Mouse (Mus musculus) ZHBTc4 (cell line): ENCODE measurements around the gene Rasa2.
"Not testable (repeated sequence)": the region's sequence is repeated elsewhere in the genome, so short reads cannot be mapped to it uniquely, and the experiment has no call there.

Experiments used
- DNase-seq: peaks from one replicate; pipeline ENCODE4 v3.0.0-alpha.2; 2011; ENCODE audit warnings: low read depth, low spot score

The Rasa2 gene

DNA sequence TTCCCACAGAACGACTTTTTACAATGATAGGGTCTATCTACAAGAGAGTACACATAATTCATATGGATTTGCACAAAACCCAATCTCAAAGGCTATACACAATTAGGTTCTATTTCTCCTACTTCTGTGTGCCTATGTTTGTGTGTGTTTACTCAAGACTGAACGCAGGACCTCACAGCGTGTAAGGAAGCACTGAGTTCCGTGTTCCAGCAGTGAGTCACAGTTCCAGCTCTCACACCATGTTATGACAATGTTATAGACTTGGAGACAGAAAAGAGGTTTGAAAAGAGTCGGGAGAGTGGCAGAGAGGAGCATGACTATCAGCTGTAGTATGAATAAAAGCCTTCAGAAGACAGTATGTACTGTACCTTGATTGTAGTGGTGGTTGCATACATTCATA is 42.1 kb downstream of the Rasa2 start:
- DNase-seq, result no peak

GRCm38 (mm10) chr9:96583496-96583895 is 47.9 kb downstream of the Rasa2 start:
- DNase-seq, result no peak

GRCm38 (mm10) chr9:96583076-96583475 is 48.3 kb downstream of the Rasa2 start:
- no peak for DNase-seq

DNA sequence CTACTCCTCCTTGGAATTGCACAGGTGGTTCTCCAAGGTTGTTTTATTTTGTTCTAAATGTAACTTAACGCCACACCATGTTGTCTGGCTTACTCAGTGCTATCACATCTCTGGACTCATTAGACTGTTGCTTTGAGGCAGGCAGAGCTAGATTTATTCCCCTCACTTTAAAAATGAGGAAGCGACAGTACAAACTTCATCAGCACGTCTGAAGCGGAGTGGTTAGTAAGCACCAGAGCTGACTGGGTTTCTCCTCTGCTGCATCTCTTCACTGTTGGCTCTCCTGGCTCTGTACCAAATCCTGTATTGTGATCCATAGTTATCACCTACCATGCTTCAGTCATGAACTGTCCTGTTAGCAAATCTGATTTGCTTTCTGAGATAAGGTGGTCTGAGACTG is 53.2 kb downstream of the Rasa2 start:
- no peak for DNase-seq

DNA sequence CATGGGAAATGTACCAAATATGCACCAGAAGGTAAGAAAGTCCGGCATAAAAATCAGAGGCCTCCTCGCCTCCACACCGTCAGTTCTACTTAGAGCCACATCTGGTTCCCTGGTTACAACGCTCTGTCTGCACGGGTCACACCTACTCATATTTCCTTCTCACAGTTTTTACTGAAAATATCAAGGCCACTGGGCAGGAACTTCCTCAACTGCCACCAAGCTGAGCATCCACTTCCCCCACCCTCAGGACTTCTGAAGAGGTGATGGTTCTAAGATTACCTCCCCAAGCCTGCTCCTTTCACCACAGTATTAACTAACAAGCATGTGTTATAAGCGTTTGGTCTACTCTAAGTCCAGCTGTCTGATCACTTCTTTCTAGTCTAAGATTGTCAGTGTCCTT is 53.7 kb downstream of the Rasa2 start:
- DNase-seq, result no peak

DNA sequence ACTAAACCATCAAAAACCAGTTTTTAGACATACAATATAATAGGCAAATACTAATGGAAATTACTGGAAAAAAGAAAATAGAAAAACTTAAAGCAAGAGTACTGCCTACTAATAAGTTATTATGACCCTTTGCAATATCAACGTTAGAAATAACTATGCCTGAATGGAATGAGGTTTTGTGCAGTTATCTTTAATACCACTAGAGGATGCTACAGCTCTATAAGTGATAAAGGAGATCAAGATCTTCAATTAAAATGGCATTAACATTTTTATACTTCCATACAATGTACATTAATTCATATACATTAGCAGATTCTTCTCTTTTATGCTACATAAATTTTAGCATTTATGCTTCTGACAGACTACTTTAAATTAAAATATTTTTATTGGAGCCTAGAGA is 58.2 kb downstream of the Rasa2 start:
- peak; percentile 11 for DNase-seq

DNA sequence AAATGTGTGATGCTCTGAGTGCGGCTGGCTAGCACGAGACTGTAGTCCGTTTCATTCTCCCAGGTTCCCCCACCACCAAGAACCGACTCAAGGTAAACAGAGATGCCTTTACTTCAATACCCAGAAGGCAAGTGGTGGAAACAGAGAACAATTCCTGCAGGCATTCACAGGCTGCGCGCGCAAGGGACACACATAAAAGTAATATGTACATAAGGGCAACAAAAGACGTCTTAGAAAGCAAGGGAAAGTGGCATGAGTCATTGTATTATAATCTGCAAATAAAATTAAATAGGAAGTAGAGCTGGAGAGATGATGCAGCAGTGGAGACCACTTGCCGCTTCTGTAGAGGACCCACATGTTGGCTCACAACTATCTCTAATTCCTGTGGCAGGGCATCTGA is 58.7 kb downstream of the Rasa2 start:
- DNase-seq, result no peak

DNA sequence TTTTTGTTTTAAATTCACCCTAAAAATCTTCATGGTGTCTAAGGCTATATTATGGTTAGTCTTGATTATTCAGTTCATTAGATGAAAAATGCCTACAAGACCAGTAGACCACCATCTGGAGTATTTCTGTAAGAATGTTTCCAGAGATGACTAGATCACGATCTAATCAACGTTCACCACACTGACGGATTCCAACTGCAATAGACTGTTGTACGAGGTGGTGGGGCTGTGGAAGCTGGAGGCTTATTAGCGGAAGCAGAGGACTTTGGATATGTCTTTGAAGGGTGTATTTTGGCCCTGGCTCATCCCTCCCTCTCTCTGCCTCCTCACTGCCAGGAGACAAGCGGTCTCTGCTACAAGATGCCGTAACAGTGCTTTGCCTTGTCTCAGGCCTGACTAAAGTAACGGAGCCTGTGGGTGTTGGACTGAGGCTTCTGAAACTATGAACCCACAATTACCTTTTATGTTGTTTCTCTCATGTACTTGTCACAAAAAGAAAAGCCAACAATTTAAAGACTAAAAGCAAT is 64.9 kb downstream of the Rasa2 start:
- DNase-seq, result no peak

GRCm38 (mm10) chr9:96563501-96563900 is 67.9 kb downstream of the Rasa2 start:
- DNase-seq, result no peak

DNA sequence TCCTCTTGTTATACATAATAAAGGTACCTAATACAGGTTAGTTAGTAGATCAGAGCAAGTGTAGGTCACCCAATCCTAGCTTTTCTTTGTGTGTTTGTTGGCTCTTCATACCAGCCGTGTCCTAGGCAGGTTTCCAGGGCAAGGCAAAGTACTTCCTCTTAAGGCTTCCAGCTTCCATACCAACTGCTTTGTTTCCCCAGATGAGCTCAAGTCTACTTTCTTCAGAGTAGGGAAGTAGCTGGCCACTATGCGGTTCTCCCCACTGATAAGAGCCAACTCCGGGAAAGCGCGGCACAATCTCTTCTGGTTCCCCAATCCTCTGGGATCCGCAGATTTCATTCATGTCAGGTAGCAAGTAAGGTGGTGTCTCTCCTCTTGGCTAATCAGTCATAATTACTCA is 72.3 kb downstream of the Rasa2 start:
- DNase-seq, result peak; percentile 26

DNA sequence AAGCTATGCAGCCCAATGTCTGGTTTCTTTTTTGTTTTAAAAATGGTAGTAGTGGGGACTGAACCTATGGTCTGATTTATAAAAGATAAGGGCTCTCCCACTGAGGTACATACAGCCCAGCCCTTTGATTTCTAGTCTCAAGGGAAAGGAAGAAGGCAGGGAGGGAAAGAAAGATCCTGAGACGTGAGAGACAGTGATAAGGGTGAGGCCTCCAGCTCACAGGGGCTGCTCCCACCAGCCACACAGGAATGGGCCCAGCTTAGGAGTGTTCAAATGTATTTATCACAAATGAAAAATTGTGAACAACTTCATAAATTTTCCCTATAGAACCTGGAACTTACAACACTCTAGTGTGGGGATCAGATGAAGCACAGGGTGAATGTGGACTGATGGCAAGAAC is 72.8 kb downstream of the Rasa2 start:
- no peak for DNase-seq

GRCm38 (mm10) chr9:96554095-96554494 is 77.3 kb downstream of the Rasa2 start:
- DNase-seq, result no peak

DNA sequence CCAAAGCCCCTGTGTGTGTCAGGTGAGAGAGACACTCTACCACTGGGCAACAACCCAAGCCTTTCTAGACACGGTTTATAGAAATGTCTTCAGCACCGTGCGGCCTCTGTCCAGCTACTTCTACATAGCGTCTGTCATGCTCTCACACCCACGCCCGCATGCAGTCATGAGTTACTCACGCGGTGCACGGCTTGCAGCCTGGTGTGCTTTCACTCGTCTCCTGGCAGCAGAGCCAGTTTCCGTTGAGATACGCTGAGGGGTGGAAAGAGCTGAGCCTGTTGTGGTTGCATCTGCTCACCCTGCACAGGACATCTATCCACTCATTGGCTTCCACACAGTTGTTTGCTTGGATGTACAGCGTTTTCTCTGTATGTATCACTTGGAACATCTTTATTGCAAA is 86.0 kb downstream of the Rasa2 start:
- DNase-seq, result no peak

DNA sequence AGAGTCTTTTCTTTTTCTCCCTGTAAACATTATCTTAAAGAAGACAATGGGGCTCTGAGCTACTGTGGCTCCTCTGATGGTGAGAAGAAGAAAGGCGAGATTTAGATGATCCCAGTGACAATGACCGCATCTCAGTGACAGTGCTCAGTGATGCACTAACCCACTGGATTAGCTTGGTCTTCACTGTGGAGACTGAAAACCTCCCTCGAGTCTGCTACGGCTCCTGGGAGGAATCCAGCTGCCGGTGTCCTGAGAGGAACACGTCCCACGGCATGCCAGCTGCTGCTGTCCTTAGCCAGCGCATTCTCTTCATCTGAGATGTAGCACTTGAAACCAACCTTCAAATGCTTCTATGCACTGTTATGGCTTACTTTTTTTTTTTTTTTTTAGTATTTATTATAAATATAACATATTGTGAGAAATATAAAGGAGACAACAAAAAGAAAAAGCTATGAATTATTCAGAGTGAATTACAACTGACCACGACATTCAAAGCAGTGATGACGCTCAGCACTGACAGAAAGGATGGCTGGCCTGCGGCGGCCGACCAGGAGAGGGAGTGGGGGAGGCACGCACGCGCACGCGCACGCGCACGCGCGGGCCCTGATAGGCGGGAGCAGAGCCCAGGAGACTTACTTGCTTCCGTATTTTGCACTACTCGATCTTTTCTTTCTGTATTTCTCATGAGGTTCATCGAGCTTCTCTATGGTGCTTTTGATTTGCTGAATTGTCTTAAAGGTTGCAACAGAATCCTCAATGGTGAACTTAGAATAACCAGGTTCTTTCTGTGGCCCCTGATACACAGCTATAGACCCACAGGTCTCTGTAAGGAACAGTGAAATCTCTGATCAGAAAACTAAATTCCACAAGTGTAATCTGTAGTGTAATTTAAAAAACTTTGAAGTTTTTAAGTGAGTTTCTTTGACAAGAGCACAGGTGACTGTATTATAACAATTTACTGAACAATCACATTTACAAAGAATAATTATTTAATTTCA is 87.5 kb downstream of the Rasa2 start:
- peak; percentile 81 for DNase-seq

- DNase-seq, result peak; percentile 88
Observed at GRCm38 (mm10) chr9:96538916-96539315, 92.5 kb downstream of the Rasa2 start.

- peak; percentile 49 for DNase-seq
Observed at GRCm38 (mm10) chr9:96537615-96537919, 93.8 kb downstream of the Rasa2 start.

- DNase-seq, result peak; percentile 87
Observed at GRCm38 (mm10) chr9:96536895-96537614, 94.4 kb downstream of the Rasa2 start.

DNA sequence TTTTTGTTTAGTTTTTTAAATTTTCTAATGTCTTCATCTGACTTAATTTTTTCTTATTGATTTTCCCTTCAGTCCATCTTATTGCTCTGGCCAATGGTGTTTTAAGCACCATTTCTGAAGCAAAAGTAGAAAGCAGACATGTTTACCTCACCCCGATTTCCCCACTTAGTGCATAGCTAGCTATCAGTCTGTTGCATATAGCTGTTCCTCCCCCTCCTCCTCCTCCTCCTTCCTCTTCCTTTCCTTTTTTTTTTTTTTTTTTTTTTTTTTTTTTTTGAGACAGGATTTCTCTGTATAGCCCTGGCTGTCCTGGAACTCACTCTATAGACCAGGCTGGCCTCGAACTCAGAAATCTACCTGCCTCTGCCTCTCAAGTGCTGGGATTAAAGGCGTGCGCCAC is 95.3 kb downstream of the Rasa2 start:
- DNase-seq, result not testable (repeated sequence)

DNA sequence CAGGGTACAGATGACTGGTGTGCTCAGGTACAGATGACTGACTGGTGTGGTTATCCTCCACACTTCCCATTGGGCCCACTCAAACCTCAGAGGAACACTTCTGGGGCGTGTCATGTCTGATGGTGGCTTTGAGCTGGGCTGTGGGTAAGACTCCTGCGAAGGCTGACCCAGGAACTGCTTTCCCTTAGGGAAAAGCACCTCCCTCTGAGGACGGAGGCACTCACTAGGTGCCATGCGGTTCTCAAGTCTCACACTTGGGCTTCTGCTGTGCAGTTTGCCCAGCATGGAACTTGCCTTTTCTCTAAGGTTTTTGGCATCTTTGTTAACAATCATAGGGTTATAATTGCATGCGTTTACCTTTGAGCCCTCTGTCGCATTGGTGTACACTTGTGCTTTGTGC is 96.0 kb downstream of the Rasa2 start:
- DNase-seq, result no peak

GRCm38 (mm10) chr9:96534256-96534655 is 97.2 kb downstream of the Rasa2 start:
- no peak for DNase-seq

DNA sequence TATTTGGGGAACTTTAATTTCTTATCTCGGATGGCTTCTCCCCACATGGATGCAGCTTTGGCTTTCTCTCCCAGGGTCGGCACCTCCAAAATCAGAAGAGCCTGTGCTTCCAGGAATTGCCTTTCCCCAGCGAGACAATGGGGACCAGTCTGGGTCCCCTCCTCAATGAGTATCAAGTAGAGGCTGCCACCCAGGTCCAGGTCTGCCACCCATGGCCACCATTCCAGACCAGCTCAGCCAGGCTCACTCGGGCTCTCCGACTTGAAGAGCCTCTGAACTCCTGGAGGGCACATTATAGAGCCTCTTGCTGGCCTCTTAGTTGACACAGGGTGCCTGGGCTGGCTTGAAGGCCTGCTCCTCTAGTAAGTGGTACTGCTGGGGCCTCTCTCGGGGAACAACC is 97.9 kb downstream of the Rasa2 start:
- no peak for DNase-seq

DNA sequence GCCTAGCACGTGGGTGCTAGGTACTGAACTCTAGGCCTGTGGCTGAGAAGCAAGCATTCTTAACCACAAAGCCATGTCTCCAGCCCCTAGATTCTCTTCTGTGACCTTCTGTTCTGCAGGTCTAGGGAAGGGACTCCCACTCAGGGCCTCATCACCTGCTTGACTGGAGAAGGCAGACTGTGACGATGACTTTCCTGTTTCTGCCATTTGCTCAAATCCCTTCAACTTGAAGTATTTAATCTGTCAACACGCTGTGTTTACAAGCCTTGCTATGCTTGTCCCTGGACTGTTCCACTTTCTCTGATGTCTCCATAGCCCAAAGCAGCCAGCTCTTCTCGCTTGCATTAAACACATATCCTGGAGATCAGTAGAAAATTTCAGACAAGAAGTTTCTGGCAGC is 98.9 kb downstream of the Rasa2 start:
- no peak for DNase-seq

DNA sequence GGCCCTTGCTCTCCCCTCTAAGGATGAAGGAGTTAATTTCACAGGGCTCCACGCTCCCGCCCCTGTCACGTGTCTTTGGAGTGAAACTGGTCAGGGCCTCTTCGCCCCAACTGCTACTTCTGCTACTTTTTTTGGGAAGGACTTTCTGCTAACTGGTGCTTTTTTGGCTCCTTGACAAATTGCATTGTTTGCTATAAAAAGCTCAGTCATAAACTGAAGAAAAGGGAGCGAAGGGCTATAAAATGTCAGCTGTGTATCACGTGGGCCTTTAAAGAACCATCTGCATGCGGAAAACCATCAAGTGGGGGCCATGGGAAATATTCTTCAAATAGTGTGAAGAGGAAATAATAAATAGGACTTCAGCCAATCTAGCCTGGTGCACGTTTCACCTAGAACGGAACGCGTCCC is 100.7 kb downstream of the Rasa2 start:
- no peak for DNase-seq
